Mouse (Mus musculus) kidney, embryonic 14.5 days (tissue): ENCODE data around the gene Gon4l. TPM values are rescaled to one million over a fixed set of nuclear protein-coding genes. Genes with fewer than 3 reads are reported as not detected.

Experiments
- ATAC-seq: fragments of 200-750 bp; cut with Nextera tagmentation; 2 replicates; pipeline ENCODE4 v1.8.0; 2017; ENCODE audit warnings: moderate number of reproducible peaks, mild to moderate bottlenecking, moderate TSS enrichment, moderate library complexity; ENCODE audit not compliant: low FRiP score, low TSS enrichment
- H3K27ac ChIP-seq: fragments of 300-500 bp; sonication (generic); 2 replicates; pipeline ENCODE4 v1.5.1; 2014; ENCODE audit warnings: low read depth, mild to moderate bottlenecking, low read length, moderate library complexity, mixed read lengths
- H3K27me3 ChIP-seq: fragments of 300-500 bp; sonication (generic); 2 replicates; pipeline ENCODE4 v1.6.1; 2014; ENCODE audit warnings: mild to moderate bottlenecking, low read length; ENCODE audit not compliant: control insufficient read depth, insufficient read depth
- H3K36me3 ChIP-seq: fragments of 300-500 bp; sonication (generic); 2 replicates; pipeline ENCODE4 v1.6.1; 2014; ENCODE audit warnings: low read length, mixed read lengths; ENCODE audit not compliant: control insufficient read depth, insufficient read depth
- H3K4me1 ChIP-seq: fragments of 300-500 bp; sonication (generic); 2 replicates; pipeline ENCODE4 v1.6.1; 2014; ENCODE audit warnings: low read length, mixed read lengths; ENCODE audit not compliant: control insufficient read depth, insufficient read depth
- H3K4me2 ChIP-seq: fragments of 300-500 bp; sonication (generic); replicated peaks from 2 replicates; pipeline ENCODE4 v1.6.1; 2014; ENCODE audit warnings: low read depth, mild to moderate bottlenecking, low read length
- H3K4me3 ChIP-seq: fragments of 300-500 bp; sonication (generic); 2 replicates; pipeline ENCODE4 v1.5.1; 2014; ENCODE audit warnings: mild to moderate bottlenecking, low read length
- H3K9ac ChIP-seq: fragments of 300-500 bp; sonication (generic); 2 replicates; pipeline ENCODE4 v1.6.1; 2014; ENCODE audit warnings: low read depth, mild to moderate bottlenecking, low read length, moderate library complexity
- H3K9me3 ChIP-seq: fragments of 300-500 bp; sonication (generic); 2 replicates; pipeline ENCODE4 v1.6.1; 2016; ENCODE audit warnings: low read length; ENCODE audit not compliant: control insufficient read depth
- WGBS: fragments of 180-500 bp; shearing (Covaris S2); extraction: QIAGEN DNeasy Blood & Tissue Kit; methylation state at CpG from one replicate; pipeline ENCODE4 v1.1.7; 2014; 5-methylcytosine and 5-hydroxymethylcytosine counted together
- polyA plus RNA-seq: library from polyadenylated mRNA; unstranded; fragments of >200 nt; fragmentation: Nextera tagmentation; extraction: Ambion mirVana; gene quantifications from 2 replicates; pipeline ENCODE4 v1.2.1, GENCODE M21; 2014

Gene Gon4l
- polyA plus RNA-seq, 1 experiment from 2014 or later: 17.8 TPM

- no peak for ATAC-seq
- 93% methylated on average over 8 of the region's 8 CpGs for WGBS
- Histone ChIP-seq H3K4me2 (no peak overlapping the region), H3K36me3 (peaks cover 82% of the 10 kb centered on the region), H3K27ac (no peak overlapping the region), H3K9ac (no peak overlapping the region), H3K4me1 (no peaks in the 10 kb centered on the region), H3K9me3 (no peaks in the 10 kb centered on the region; the same call in 1 of the 2 replicates), H3K27me3 (no peaks in the 10 kb centered on the region), H3K4me3 (no peak overlapping the region)
Observed at GRCm38 (mm10) chr3:88923989-88924591, 89.1 kb downstream of the Gon4l start.

DNA sequence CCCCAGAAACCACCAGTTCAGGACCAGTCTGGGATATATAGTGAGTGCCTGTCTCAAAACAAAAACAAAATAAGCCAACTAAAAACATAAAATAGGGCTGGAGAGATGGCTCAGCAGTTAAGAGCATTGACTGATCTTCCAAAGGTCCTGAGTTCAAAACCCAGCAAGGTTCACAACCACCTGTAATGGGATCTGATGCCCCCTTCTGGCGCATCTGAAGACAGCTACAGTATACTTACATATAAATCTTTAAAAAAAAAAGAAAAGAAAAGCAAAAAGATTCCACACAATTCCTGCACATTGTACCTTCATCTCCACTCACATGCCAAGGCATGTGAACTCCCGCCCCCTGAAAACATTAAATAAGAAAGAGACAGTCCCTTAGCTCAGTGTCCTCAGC is 90.6 kb downstream of the Gon4l start:
- WGBS: 90% methylated on average over 2 of the region's 2 CpGs
- H3K4me1 ChIP-seq: no peaks in the 10 kb centered on the region
- peaks cover 96% of the 10 kb centered on the region for H3K36me3 ChIP-seq
- H3K27me3 ChIP-seq: no peaks in the 10 kb centered on the region
- ATAC-seq: no peak
- no peak overlapping the region for H3K27ac ChIP-seq
- no peaks in the 10 kb centered on the region; the same call in 1 of the 2 replicates for H3K9me3 ChIP-seq
- no peak overlapping the region for H3K9ac ChIP-seq
- H3K4me2 ChIP-seq: no peak overlapping the region
- no peak overlapping the region for H3K4me3 ChIP-seq

GRCm38 (mm10) chr3:88929501-88929900 is 94.5 kb downstream of the Gon4l start:
- ATAC-seq: no peak
- Histone ChIP-seq H3K36me3 (peaks cover 93% of the 10 kb centered on the region), H3K27ac (no peak overlapping the region), H3K9me3 (no peaks in the 10 kb centered on the region), H3K4me2 (no peak overlapping the region), H3K9ac (no peak overlapping the region), H3K4me3 (no peak overlapping the region), H3K27me3 (no peaks in the 10 kb centered on the region), H3K4me1 (no peaks in the 10 kb centered on the region)
- 82% methylated on average over 3 of the region's 3 CpGs for WGBS

GRCm38 (mm10) chr3:88939071-88939470 is 104.0 kb downstream of the Gon4l start:
- Histone ChIP-seq H3K9me3 (no peaks in the 10 kb centered on the region), H3K4me2 (no peak overlapping the region), H3K4me1 (no peaks in the 10 kb centered on the region), H3K36me3 (peaks cover 63% of the 10 kb centered on the region), H3K27ac (no peak overlapping the region), H3K27me3 (no peaks in the 10 kb centered on the region), H3K4me3 (no peak overlapping the region), H3K9ac (no peak overlapping the region)
- ATAC-seq: no peak
- 94% methylated on average over 10 of the region's 10 CpGs for WGBS

GRCm38 (mm10) chr3:88939749-88940148 is 104.7 kb downstream of the Gon4l start:
- 0 out of 2 replicates have a peak, but pooled peaks have one; percentile 35 for ATAC-seq
- H3K27ac ChIP-seq: no peak overlapping the region
- peaks cover 59% of the 10 kb centered on the region for H3K36me3 ChIP-seq

DNA sequence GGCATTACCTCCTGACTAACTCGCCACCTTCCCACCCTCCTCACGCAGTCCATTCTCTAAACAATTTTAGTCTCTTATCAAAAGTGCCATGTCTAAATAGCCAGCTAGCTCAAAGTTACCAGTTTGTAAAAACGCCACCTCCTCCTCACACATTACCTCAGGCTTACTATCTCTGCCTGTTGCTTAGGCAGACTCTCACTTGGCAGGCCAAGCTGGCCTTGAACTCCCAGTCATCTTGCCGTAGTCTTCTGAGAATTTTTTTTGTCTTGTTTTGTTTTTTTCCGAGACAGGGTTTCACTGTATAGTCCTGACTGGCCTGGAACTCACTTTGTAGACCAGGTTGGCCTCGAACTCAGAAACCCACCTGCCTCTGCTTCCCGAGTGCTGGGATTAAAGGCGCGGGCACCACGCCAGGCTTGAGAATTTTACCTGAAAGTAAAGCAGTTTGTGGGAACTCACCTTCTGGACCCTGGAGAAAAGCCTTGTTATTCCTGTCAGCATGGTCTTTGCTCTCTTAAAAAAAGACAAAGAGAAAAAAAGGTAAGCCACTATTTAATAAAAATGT is 107.4 kb downstream of the Gon4l start:
- Histone ChIP-seq H3K4me1 (no peaks in the 10 kb centered on the region), H3K36me3 (peaks cover 43% of the 10 kb centered on the region), H3K9ac (no peak overlapping the region), H3K27ac (no peak overlapping the region), H3K27me3 (no peaks in the 10 kb centered on the region), H3K4me3 (no peak overlapping the region), H3K9me3 (no peaks in the 10 kb centered on the region), H3K4me2 (no peak overlapping the region)
- no peak for ATAC-seq
- WGBS: 95% methylated on average over 10 of the region's 10 CpGs

More at GRCm38 (mm10) chr3:88939749-88940148, 104.7 kb downstream of the Gon4l start:
- Histone ChIP-seq H3K4me3 (no peak overlapping the region), H3K27me3 (no peaks in the 10 kb centered on the region), H3K9me3 (no peaks in the 10 kb centered on the region), H3K9ac (no peak overlapping the region), H3K4me2 (no peak overlapping the region), H3K4me1 (no peaks in the 10 kb centered on the region)
- WGBS: 76% methylated on average over 3 of the region's 3 CpGs

DNA sequence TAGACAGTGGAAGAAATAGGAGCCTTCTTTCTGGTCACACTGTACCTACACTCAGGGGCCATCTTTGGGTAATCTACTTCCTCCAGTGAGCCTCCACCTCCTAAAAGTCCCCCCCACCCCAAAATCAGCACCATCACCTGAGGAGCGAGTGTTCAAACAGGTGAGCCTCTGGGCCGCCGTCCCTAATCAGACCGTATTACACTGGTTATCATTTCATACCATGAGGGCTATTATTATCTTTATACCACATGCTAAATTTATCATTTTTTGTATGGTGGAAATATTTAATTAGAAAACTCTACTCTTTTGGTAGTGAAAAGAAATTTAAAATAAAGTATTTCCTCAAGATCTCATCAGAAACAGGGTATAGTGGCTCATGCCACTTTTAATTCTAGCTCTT is 109.1 kb downstream of the Gon4l start:
- no peak overlapping the region for H3K4me2 ChIP-seq
- ATAC-seq: 0 out of 2 replicates have a peak, but pooled peaks have one; percentile 34

GRCm38 (mm10) chr3:88949786-88950575 is 115.0 kb downstream of the Gon4l start:
- H3K4me3 ChIP-seq: peak overlapping the region; percentile 71
- H3K9ac ChIP-seq: peak overlapping the region; percentile 85
- H3K27me3 ChIP-seq: no peaks in the 10 kb centered on the region
- no peaks in the 10 kb centered on the region for H3K9me3 ChIP-seq
- H3K4me1 ChIP-seq: peaks cover 19% of the 10 kb centered on the region
- peak overlapping the region; percentile 98 for H3K27ac ChIP-seq
- under 1% methylated on average over 59 of the region's 92 CpGs for WGBS
- peak overlapping the region; percentile 68 for H3K4me2 ChIP-seq
- ATAC-seq: peak; percentile 94
- H3K36me3 ChIP-seq: no peaks in the 10 kb centered on the region

More for the DNA sequence above, 109.1 kb downstream of the Gon4l start:
- Histone ChIP-seq H3K4me1 (peaks cover 15% of the 10 kb centered on the region), H3K9ac (no peak overlapping the region), H3K9me3 (no peaks in the 10 kb centered on the region), H3K36me3 (peaks cover 29% of the 10 kb centered on the region), H3K27ac (no peak overlapping the region), H3K4me3 (no peak overlapping the region), H3K27me3 (no peaks in the 10 kb centered on the region)
- 81% methylated on average over 4 of the region's 4 CpGs for WGBS
